Mouse (Mus musculus): Measurements from ENCODE around the gene B4galnt4. TPM values are rescaled to one million over a fixed set of nuclear protein-coding genes. Genes with fewer than 3 reads are reported as not detected.
"Not testable (repeated sequence)": the region's sequence is repeated elsewhere in the genome, so short reads cannot be mapped to it uniquely, and the experiment has no call there.

Gene B4galnt4
- polyA plus RNA-seq, 1 experiment from 2014 or later = 1.2 TPM

DNA sequence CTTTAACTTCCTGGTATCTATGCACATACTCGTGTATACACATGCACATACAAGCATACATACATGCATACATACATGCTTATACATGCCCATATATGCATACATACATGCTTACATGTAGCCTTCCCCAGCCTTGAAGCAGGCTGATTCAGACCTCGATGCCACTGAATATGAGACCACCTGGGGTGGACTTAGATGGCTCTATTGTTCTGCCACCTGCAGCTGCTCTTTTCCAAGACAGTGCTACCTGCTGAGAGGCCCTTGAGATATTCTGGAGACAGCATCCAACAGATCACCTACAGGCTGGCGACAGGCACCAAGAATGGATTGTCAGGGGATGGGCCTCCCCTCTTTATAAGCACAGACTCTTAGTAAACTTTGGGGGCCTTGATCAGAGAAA, 30.5 kb upstream of the B4galnt4 start:
- H3K4me2 ChIP-seq (replicated peaks; ENCODE audit: low read depth) = no peak overlapping the region
- no peak overlapping the region for H3K4me3 ChIP-seq (ENCODE audit: low read depth, low read length)
- ATAC-seq (ENCODE audit: low FRiP score, low TSS enrichment) (no peak), DNase-seq (ENCODE audit: low spot score) (no peak)
- no peak overlapping the region for H3K27ac ChIP-seq (replicated peaks)
- H3K4me1 ChIP-seq (replicated peaks; ENCODE audit: control insufficient read depth, insufficient read depth) = no peaks in the 10 kb centered on the region
- H3K36me3 ChIP-seq (ENCODE audit: control insufficient read depth, insufficient read depth, low read length) = no peaks in the 10 kb centered on the region
- H3K27me3 ChIP-seq (ENCODE audit: control insufficient read depth, insufficient read depth, low read length) = no peaks in the 10 kb centered on the region
- no peaks in the 10 kb centered on the region for H3K9me3 ChIP-seq (ENCODE audit: control insufficient read depth, low read length)
- WGBS = 70% methylated on average over 3 of the region's 3 CpGs
- no peak overlapping the region for H3K9ac ChIP-seq (ENCODE audit: low read length)
- TF ChIP-seq EP300 (optimal IDR thresholded peaks at IDR 0.05) (no peak), CTCF (IDR thresholded peaks at IDR 0.05; ENCODE audit: low read depth) (no peak)

DNA sequence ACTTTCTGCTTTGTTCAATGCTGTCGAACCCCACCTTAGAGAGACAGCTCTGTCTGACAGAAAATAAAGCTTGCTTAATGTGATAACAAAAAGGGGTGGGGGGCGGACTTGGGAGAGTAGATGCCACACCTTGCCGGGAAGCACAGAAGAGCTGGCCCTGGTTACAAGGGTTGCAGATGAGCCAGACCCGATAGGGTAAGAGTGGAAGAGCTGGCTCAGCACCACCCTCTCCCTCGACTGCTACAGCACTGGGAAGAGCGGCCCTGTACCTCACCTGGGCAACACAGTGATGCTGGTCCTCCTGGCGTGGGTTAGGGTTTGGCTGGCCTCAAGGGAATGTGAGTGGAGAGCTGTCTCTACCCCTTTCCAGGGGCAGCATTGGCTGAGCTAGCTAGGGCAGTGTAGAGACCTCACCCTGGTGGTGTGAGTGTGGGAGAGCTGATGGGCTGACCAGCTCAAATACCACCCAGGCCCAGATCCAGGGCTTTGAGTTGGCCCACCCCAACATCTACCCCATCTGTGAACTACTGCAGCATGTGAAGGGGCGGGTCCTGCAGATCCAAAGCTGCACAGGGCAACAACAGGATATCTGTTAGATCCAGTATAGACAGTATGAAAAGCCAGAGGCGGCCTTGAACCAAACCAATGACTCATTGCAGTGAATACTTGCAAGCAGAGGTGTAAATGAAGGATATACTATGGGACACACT, 28.3 kb upstream of the B4galnt4 start:
- WGBS = 53% methylated on average over 9 of the region's 9 CpGs
- Histone ChIP-seq H3K9ac (ENCODE audit: low read length) (no peak overlapping the region), H3K4me3 (ENCODE audit: low read depth, low read length) (no peak overlapping the region), H3K4me2 (replicated peaks; ENCODE audit: low read depth) (no peak overlapping the region), H3K4me1 (replicated peaks; ENCODE audit: control insufficient read depth, insufficient read depth) (no peaks in the 10 kb centered on the region), H3K9me3 (ENCODE audit: control insufficient read depth, low read length) (no peaks in the 10 kb centered on the region), H3K27ac (replicated peaks) (no peak overlapping the region), H3K27me3 (ENCODE audit: control insufficient read depth, insufficient read depth, low read length) (no peaks in the 10 kb centered on the region), H3K36me3 (ENCODE audit: control insufficient read depth, insufficient read depth, low read length) (no peaks in the 10 kb centered on the region)
- ATAC-seq (ENCODE audit: low FRiP score, low TSS enrichment) (peak; percentile 45; the same call in 1 of the 2 replicates), DNase-seq (ENCODE audit: low spot score) (no peak)
- TF ChIP-seq CTCF (IDR thresholded peaks at IDR 0.05; ENCODE audit: low read depth) = no peak
- TF ChIP-seq EP300 (optimal IDR thresholded peaks at IDR 0.05) = no peak

DNA sequence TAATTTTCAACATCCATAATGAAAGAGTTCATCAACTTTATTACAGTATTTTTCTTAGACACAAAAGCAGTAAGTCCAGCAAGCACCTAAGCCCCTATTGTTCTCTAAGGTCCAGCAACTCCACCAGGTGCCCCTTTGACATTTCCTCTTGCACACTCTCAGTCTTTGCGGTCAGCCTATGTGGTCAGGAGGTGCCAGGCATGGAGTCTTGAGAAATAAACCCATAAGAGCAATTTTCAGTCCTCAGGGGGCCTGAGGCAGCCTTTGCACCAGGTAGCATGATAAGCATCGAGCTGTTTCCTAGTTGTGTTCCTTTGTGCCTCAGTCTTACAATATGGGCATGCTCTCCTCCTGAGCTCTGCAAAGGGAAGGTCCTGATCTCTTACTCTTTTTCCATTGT, 24.3 kb upstream of the B4galnt4 start:
- not testable (repeated sequence) for DNase-seq (ENCODE audit: low spot score); H3K9ac ChIP-seq (ENCODE audit: low read length); H3K4me1 ChIP-seq (replicated peaks; ENCODE audit: control insufficient read depth, insufficient read depth); H3K27ac ChIP-seq (replicated peaks); ATAC-seq (ENCODE audit: low FRiP score, low TSS enrichment); H3K36me3 ChIP-seq (ENCODE audit: control insufficient read depth, insufficient read depth, low read length); H3K9me3 ChIP-seq (ENCODE audit: control insufficient read depth, low read length); H3K4me2 ChIP-seq (replicated peaks; ENCODE audit: low read depth); H3K27me3 ChIP-seq (ENCODE audit: control insufficient read depth, insufficient read depth, low read length); H3K4me3 ChIP-seq (ENCODE audit: low read depth, low read length)
- 76% methylated on average over 1 of the region's 2 CpGs for WGBS

DNA sequence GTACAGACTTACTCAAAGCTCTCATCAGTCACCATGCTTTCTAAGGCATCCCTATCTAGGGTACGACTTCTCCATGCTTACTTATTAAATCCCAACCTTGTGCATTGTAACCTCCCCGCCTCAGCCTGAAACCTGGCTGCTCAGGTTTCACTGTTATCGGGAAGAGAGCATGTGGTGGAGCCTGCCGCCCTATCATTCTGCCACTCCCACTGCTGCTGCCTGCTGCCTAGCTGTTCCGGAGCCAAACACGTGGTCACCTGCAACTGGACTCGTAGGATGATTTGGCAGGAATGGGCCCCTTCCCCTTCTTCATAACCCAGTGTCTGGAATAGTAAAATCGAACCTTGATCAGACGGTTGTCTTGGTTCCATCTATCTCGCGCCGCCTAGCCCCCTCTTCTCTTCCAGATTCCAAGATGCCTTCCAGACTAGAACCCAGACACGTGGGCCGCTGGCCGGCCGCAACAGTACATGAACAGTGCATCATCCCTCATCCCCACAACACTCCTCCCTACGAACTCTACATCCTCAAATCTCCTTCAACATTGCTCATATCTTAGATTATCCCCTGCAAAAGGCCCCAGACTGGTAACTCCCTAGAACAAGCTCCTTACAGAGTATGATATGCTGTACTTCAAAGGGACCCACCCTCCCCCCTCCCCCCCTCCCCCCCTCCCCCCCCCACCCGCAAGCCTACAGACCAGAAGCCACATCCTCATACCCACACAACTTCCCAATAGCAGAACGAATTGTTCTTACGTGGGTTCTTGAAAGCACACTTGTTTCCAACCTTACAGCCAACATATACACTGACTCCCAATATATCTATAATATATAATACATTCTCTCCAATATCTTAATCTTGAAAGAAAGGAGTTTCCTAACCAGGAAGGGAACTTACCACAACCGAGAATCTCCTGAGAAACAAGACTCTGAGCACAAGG, 22.5 kb upstream of the B4galnt4 start:
- WGBS = 63% methylated on average over 20 of the region's 21 CpGs
- Histone ChIP-seq H3K36me3 (ENCODE audit: control insufficient read depth, insufficient read depth, low read length) (no peaks in the 10 kb centered on the region), H3K27ac (replicated peaks) (0 out of 2 replicates have a peak overlapping the region, but pooled peaks have one; percentile 2), H3K27me3 (ENCODE audit: control insufficient read depth, insufficient read depth, low read length) (no peaks in the 10 kb centered on the region), H3K9ac (ENCODE audit: low read length) (no peak overlapping the region), H3K9me3 (ENCODE audit: control insufficient read depth, low read length) (no peaks in the 10 kb centered on the region), H3K4me1 (replicated peaks; ENCODE audit: control insufficient read depth, insufficient read depth) (peaks cover 2% of the 10 kb centered on the region; the same call in 1 of the 2 replicates), H3K4me3 (ENCODE audit: low read depth, low read length) (no peak overlapping the region), H3K4me2 (replicated peaks; ENCODE audit: low read depth) (no peak overlapping the region)
- ATAC-seq (ENCODE audit: low FRiP score, low TSS enrichment) (peak; percentile 44), DNase-seq (ENCODE audit: low spot score) (peak; percentile 70)
- TF ChIP-seq EP300 (optimal IDR thresholded peaks at IDR 0.05) (no peak), CTCF (IDR thresholded peaks at IDR 0.05; ENCODE audit: low read depth) (no peak)

DNA sequence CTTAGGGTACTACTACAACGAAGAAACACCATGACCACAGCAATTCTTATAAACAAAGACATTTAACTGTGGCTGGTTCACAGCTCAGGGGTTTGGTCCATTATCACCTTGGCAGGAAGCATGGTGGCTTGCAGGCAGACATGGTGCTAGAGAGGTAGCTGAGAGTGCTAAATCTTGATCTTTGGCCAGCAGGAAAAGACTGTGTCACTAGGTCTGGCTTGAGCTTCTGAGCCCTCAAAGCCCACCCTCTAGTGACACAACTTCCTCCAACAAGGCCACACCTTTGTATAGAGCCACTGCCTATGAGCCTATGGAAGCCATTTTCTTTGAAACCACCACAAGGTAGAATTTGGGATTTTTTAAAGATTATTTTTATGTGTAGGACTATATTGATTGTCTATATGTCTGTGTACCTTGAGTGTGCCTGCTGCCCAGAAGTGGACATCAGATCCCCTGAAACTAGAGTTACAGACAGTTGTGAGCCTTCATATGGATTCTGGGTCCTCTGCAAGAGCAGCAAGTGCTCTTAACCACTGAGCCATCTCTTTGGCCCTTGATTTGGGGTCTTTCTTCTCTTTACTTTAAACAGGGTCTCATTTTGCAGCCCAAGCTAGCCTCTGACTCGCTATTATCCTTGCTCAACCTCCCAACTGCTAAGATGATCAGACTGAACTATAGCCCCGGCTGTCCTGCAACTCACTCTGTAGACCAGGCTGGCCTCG, 21.4 kb upstream of the B4galnt4 start:
- Histone ChIP-seq H3K36me3 (ENCODE audit: control insufficient read depth, insufficient read depth, low read length) (no peaks in the 10 kb centered on the region), H3K27me3 (ENCODE audit: control insufficient read depth, insufficient read depth, low read length) (no peaks in the 10 kb centered on the region), H3K4me1 (replicated peaks; ENCODE audit: control insufficient read depth, insufficient read depth) (peaks cover 2% of the 10 kb centered on the region; the same call in 1 of the 2 replicates), H3K4me2 (replicated peaks; ENCODE audit: low read depth) (no peak overlapping the region), H3K27ac (replicated peaks) (no peak overlapping the region), H3K9ac (ENCODE audit: low read length) (no peak overlapping the region), H3K4me3 (ENCODE audit: low read depth, low read length) (no peak overlapping the region), H3K9me3 (ENCODE audit: control insufficient read depth, low read length) (no peaks in the 10 kb centered on the region)
- DNase-seq (ENCODE audit: low spot score) (no peak), ATAC-seq (ENCODE audit: low FRiP score, low TSS enrichment) (no peak)
- 93% methylated on average over 4 of the region's 4 CpGs for WGBS
- TF ChIP-seq CTCF (IDR thresholded peaks at IDR 0.05; ENCODE audit: low read depth) = no peak
- no peak for TF ChIP-seq EP300 (optimal IDR thresholded peaks at IDR 0.05)
